Mouse (Mus musculus) liver, embryonic 15.5 days (tissue): ENCODE data around the gene Tmem247. TPM values are rescaled to one million over a fixed set of nuclear protein-coding genes. Genes with fewer than 3 reads are reported as not detected.

ENCODE experiments used
- ATAC-seq: fragments of 200-750 bp; cut with Nextera tagmentation; 2 replicates; pipeline ENCODE4 v1.8.0; 2017; ENCODE audit warnings: moderate number of reproducible peaks, mild to moderate bottlenecking, moderate library complexity; ENCODE audit not compliant: insufficient read depth
- H3K27ac ChIP-seq: fragments of 300-500 bp; sonication (generic); replicated peaks from 2 replicates; pipeline ENCODE4 v1.5.1; 2015; ENCODE audit warnings: mild to moderate bottlenecking, inconsistent platforms
- H3K27me3 ChIP-seq: fragments of 300-500 bp; sonication (generic); 2 replicates; pipeline ENCODE4 v1.6.1; 2015; ENCODE audit warnings: mild to moderate bottlenecking, inconsistent platforms
- H3K36me3 ChIP-seq: fragments of 300-500 bp; sonication (generic); replicated peaks from 2 replicates; pipeline ENCODE4 v1.6.1; 2015; ENCODE audit warnings: moderate library complexity, mild to moderate bottlenecking, inconsistent platforms
- H3K4me1 ChIP-seq: fragments of 300-500 bp; sonication (generic); replicated peaks from 2 replicates; pipeline ENCODE4 v1.6.1; 2015; ENCODE audit warnings: inconsistent platforms
- H3K4me2 ChIP-seq: fragments of 300-500 bp; sonication (generic); 2 replicates; pipeline ENCODE4 v1.6.1; 2015; ENCODE audit warnings: moderate library complexity, mild to moderate bottlenecking, inconsistent platforms
- H3K4me3 ChIP-seq: fragments of 300-500 bp; sonication (generic); replicated peaks from 2 replicates; pipeline ENCODE4 v1.5.1; 2015; ENCODE audit warnings: mild to moderate bottlenecking, inconsistent platforms
- H3K9ac ChIP-seq: fragments of 300-500 bp; sonication (generic); 2 replicates; pipeline ENCODE4 v1.6.1; 2015; ENCODE audit warnings: moderate library complexity, mild to moderate bottlenecking, inconsistent platforms
- H3K9me3 ChIP-seq: fragments of 300-500 bp; sonication (generic); replicated peaks from 2 replicates; pipeline ENCODE4 v1.6.1; 2016; ENCODE audit warnings: inconsistent platforms
- WGBS: fragments of 180-500 bp; shearing (Covaris S2); methylation state at CpG from one replicate; pipeline ENCODE4 v1.1.7; 2015; ENCODE audit warnings: mixed read lengths; ENCODE audit not compliant: insufficient replicate concordance; 5-methylcytosine and 5-hydroxymethylcytosine counted together
- polyA plus RNA-seq: library from polyadenylated mRNA; unstranded; fragments of >200 nt; fragmentation: Nextera tagmentation; extraction: Ambion mirVana; gene quantifications from 2 replicates; pipeline ENCODE4 v1.2.1, GENCODE M21; 2015

Gene Tmem247
- polyA plus RNA-seq, 1 experiment from 2014 or later: not detected

GRCm38 (mm10) chr17:86913003-86913607 lies 4.0 kb upstream of the Tmem247 start:
- H3K9ac ChIP-seq: no peak overlapping the region
- no peak for ATAC-seq
- H3K27ac ChIP-seq: no peak overlapping the region
- H3K27me3 ChIP-seq: no peaks in the 10 kb centered on the region
- H3K36me3 ChIP-seq: no peaks in the 10 kb centered on the region
- H3K4me1 ChIP-seq: 0 out of 2 replicates have a peak, but pooled peaks cover 6% of the 10 kb centered on the region
- H3K4me2 ChIP-seq: no peak overlapping the region
- WGBS: 51% methylated on average over 7 of the region's 7 CpGs
- H3K9me3 ChIP-seq: no peaks in the 10 kb centered on the region
- no peak overlapping the region for H3K4me3 ChIP-seq

GRCm38 (mm10) chr17:86915540-86915939 lies 1.6 kb upstream of the Tmem247 start:
- no peak overlapping the region for H3K4me3 ChIP-seq
- H3K27me3 ChIP-seq: no peaks in the 10 kb centered on the region
- 59% methylated on average over 4 of the region's 4 CpGs for WGBS
- no peaks in the 10 kb centered on the region for H3K36me3 ChIP-seq
- no peak for ATAC-seq
- H3K4me2 ChIP-seq: no peak overlapping the region
- 0 out of 2 replicates have a peak, but pooled peaks cover 6% of the 10 kb centered on the region for H3K4me1 ChIP-seq
- H3K9ac ChIP-seq: no peak overlapping the region
- no peaks in the 10 kb centered on the region for H3K9me3 ChIP-seq
- no peak overlapping the region for H3K27ac ChIP-seq

- Histone ChIP-seq H3K9me3 (no peaks in the 10 kb centered on the region), H3K36me3 (no peaks in the 10 kb centered on the region), H3K9ac (no peak overlapping the region), H3K4me1 (no peaks in the 10 kb centered on the region), H3K4me2 (no peak overlapping the region), H3K4me3 (no peak overlapping the region), H3K27me3 (no peaks in the 10 kb centered on the region), H3K27ac (no peak overlapping the region)
- ATAC-seq: no peak
- 39% methylated on average over 6 of the region's 6 CpGs for WGBS
Measured at GRCm38 (mm10) chr17:86918786-86919185, 1.6 kb downstream of the Tmem247 start.

- Histone ChIP-seq H3K9ac (no peak overlapping the region), H3K36me3 (no peaks in the 10 kb centered on the region), H3K9me3 (no peaks in the 10 kb centered on the region), H3K27me3 (no peaks in the 10 kb centered on the region), H3K4me3 (no peak overlapping the region), H3K4me2 (no peak overlapping the region), H3K27ac (no peak overlapping the region), H3K4me1 (no peaks in the 10 kb centered on the region)
- no peak for ATAC-seq
- WGBS: 64% methylated on average over 11 of the region's 11 CpGs
Measured at GRCm38 (mm10) chr17:86919729-86920128, 2.6 kb downstream of the Tmem247 start.

- Histone ChIP-seq H3K9me3 (no peaks in the 10 kb centered on the region), H3K27me3 (no peaks in the 10 kb centered on the region), H3K27ac (no peak overlapping the region), H3K9ac (no peak overlapping the region), H3K36me3 (no peaks in the 10 kb centered on the region), H3K4me3 (no peak overlapping the region), H3K4me1 (no peaks in the 10 kb centered on the region), H3K4me2 (no peak overlapping the region)
- 66% methylated on average over 3 of the region's 3 CpGs for WGBS
- ATAC-seq: no peak
Measured at GRCm38 (mm10) chr17:86924679-86925078, 7.5 kb downstream of the Tmem247 start.

- Histone ChIP-seq H3K27ac (no peak overlapping the region), H3K27me3 (no peaks in the 10 kb centered on the region), H3K4me1 (no peaks in the 10 kb centered on the region), H3K4me2 (no peak overlapping the region), H3K9me3 (no peaks in the 10 kb centered on the region), H3K9ac (no peak overlapping the region), H3K4me3 (no peak overlapping the region), H3K36me3 (no peaks in the 10 kb centered on the region)
- no peak for ATAC-seq
- 57% methylated on average over 3 of the region's 3 CpGs for WGBS
Measured at GRCm38 (mm10) chr17:86926836-86927235, 9.7 kb downstream of the Tmem247 start.

GRCm38 (mm10) chr17:86929355-86929754 lies 12.2 kb downstream of the Tmem247 start:
- WGBS: 54% methylated on average over 6 of the region's 6 CpGs

GRCm38 (mm10) chr17:86929981-86930380 lies 12.8 kb downstream of the Tmem247 start:
- Histone ChIP-seq H3K4me3 (no peak overlapping the region), H3K27me3 (0 out of 2 replicates have a peak, but pooled peaks cover 3% of the 10 kb centered on the region), H3K27ac (no peak overlapping the region), H3K36me3 (no peaks in the 10 kb centered on the region), H3K9me3 (no peaks in the 10 kb centered on the region), H3K4me2 (no peak overlapping the region), H3K9ac (no peak overlapping the region), H3K4me1 (no peaks in the 10 kb centered on the region)
- no peak for ATAC-seq

More at GRCm38 (mm10) chr17:86929355-86929754, 12.2 kb downstream of the Tmem247 start:
- ATAC-seq: no peak
- Histone ChIP-seq H3K4me2 (no peak overlapping the region), H3K9me3 (no peaks in the 10 kb centered on the region), H3K27ac (no peak overlapping the region), H3K27me3 (0 out of 2 replicates have a peak, but pooled peaks cover 3% of the 10 kb centered on the region), H3K9ac (no peak overlapping the region), H3K4me1 (no peaks in the 10 kb centered on the region), H3K4me3 (no peak overlapping the region), H3K36me3 (no peaks in the 10 kb centered on the region)

GRCm38 (mm10) chr17:86932896-86933295 lies 15.7 kb downstream of the Tmem247 start:
- no peaks in the 10 kb centered on the region for H3K9me3 ChIP-seq
- no peaks in the 10 kb centered on the region for H3K36me3 ChIP-seq
- no peak overlapping the region for H3K9ac ChIP-seq
- 39% methylated on average over 5 of the region's 5 CpGs for WGBS
- H3K4me3 ChIP-seq: no peak overlapping the region
- H3K4me1 ChIP-seq: no peaks in the 10 kb centered on the region; the same call in 1 of the 2 replicates
- no peak overlapping the region for H3K4me2 ChIP-seq
- peaks cover 9% of the 10 kb centered on the region for H3K27me3 ChIP-seq
- ATAC-seq: no peak
- H3K27ac ChIP-seq: no peak overlapping the region

GRCm38 (mm10) chr17:86937064-86937463 lies 19.9 kb downstream of the Tmem247 start:
- H3K4me2 ChIP-seq: no peak overlapping the region
- H3K9me3 ChIP-seq: no peaks in the 10 kb centered on the region
- H3K9ac ChIP-seq: no peak overlapping the region
- H3K27ac ChIP-seq: no peak overlapping the region
- no peaks in the 10 kb centered on the region; the same call in 1 of the 2 replicates for H3K4me1 ChIP-seq
- no peaks in the 10 kb centered on the region for H3K36me3 ChIP-seq
- 65% methylated on average over 2 of the region's 2 CpGs for WGBS
- peaks cover 12% of the 10 kb centered on the region for H3K27me3 ChIP-seq
- no peak overlapping the region for H3K4me3 ChIP-seq
- no peak for ATAC-seq

GRCm38 (mm10) chr17:86937497-86938155 lies 20.5 kb downstream of the Tmem247 start:
- Histone ChIP-seq H3K4me3 (peak overlapping the region; percentile 23), H3K4me2 (peak overlapping the region; percentile 43), H3K36me3 (no peaks in the 10 kb centered on the region), H3K9me3 (no peaks in the 10 kb centered on the region), H3K27me3 (peaks cover 12% of the 10 kb centered on the region), H3K9ac (no peak overlapping the region), H3K4me1 (no peaks in the 10 kb centered on the region; the same call in 1 of the 2 replicates), H3K27ac (no peak overlapping the region)
- WGBS: 5% methylated on average over 20 of the region's 20 CpGs
- ATAC-seq: no peak
